Mouse (Mus musculus) cerebellum, adult 2 months (tissue): ENCODE data around the gene Gm28041.

Experiments used
- CTCF ChIP-seq: fragments of 200-500 bp; IDR thresholded peaks from 2 replicates; pipeline ENCODE4 v1.5.1; 2011; ENCODE audit warnings: low read depth, mild to moderate bottlenecking, control low read depth, low read length, moderate library complexity, borderline replicate concordance; ENCODE audit not compliant: insufficient read depth
- POLR2A ChIP-seq: fragments of 200-500 bp; IDR thresholded peaks from 2 replicates; pipeline ENCODE4 v1.6.1; 2011; ENCODE audit warnings: low read length, control low read depth, borderline replicate concordance; ENCODE audit not compliant: insufficient read depth

- no peak for TF ChIP-seq CTCF
- TF ChIP-seq POLR2A = no peak
Measured at GRCm38 (mm10) chr13:67332877-67333276, 42.7 kb downstream of the Gm28041 start.
